Mouse (Mus musculus) liver, embryonic 15.5 days (tissue): ENCODE results near the gene Rin3. TPM values are rescaled to one million over a fixed set of nuclear protein-coding genes. Genes with fewer than 3 reads are reported as not detected.
"Not testable (repeated sequence)": the region's sequence is repeated elsewhere in the genome, so short reads cannot be mapped to it uniquely, and the experiment has no call there.

ENCODE experiments used
- ATAC-seq: fragments of 200-750 bp; cut with Nextera tagmentation; 2 replicates; pipeline ENCODE4 v1.8.0; 2017; ENCODE audit warnings: moderate number of reproducible peaks, mild to moderate bottlenecking, moderate library complexity; ENCODE audit not compliant: insufficient read depth
- H3K27ac ChIP-seq: fragments of 300-500 bp; sonication (generic); replicated peaks from 2 replicates; pipeline ENCODE4 v1.5.1; 2015; ENCODE audit warnings: mild to moderate bottlenecking, inconsistent platforms
- H3K27me3 ChIP-seq: fragments of 300-500 bp; sonication (generic); 2 replicates; pipeline ENCODE4 v1.6.1; 2015; ENCODE audit warnings: mild to moderate bottlenecking, inconsistent platforms
- H3K36me3 ChIP-seq: fragments of 300-500 bp; sonication (generic); replicated peaks from 2 replicates; pipeline ENCODE4 v1.6.1; 2015; ENCODE audit warnings: moderate library complexity, mild to moderate bottlenecking, inconsistent platforms
- H3K4me1 ChIP-seq: fragments of 300-500 bp; sonication (generic); replicated peaks from 2 replicates; pipeline ENCODE4 v1.6.1; 2015; ENCODE audit warnings: inconsistent platforms
- H3K4me2 ChIP-seq: fragments of 300-500 bp; sonication (generic); 2 replicates; pipeline ENCODE4 v1.6.1; 2015; ENCODE audit warnings: moderate library complexity, mild to moderate bottlenecking, inconsistent platforms
- H3K4me3 ChIP-seq: fragments of 300-500 bp; sonication (generic); replicated peaks from 2 replicates; pipeline ENCODE4 v1.5.1; 2015; ENCODE audit warnings: mild to moderate bottlenecking, inconsistent platforms
- H3K9ac ChIP-seq: fragments of 300-500 bp; sonication (generic); 2 replicates; pipeline ENCODE4 v1.6.1; 2015; ENCODE audit warnings: moderate library complexity, mild to moderate bottlenecking, inconsistent platforms
- H3K9me3 ChIP-seq: fragments of 300-500 bp; sonication (generic); replicated peaks from 2 replicates; pipeline ENCODE4 v1.6.1; 2016; ENCODE audit warnings: inconsistent platforms
- WGBS: fragments of 180-500 bp; shearing (Covaris S2); methylation state at CpG from one replicate; pipeline ENCODE4 v1.1.7; 2015; ENCODE audit warnings: mixed read lengths; ENCODE audit not compliant: insufficient replicate concordance; 5-methylcytosine and 5-hydroxymethylcytosine counted together
- polyA plus RNA-seq: library from polyadenylated mRNA; unstranded; fragments of >200 nt; fragmentation: Nextera tagmentation; extraction: Ambion mirVana; gene quantifications from 2 replicates; pipeline ENCODE4 v1.2.1, GENCODE M21; 2015

Rin3 gene
- polyA plus RNA-seq, 1 experiment from 2014 or later, result 8.1 TPM

GRCm38 (mm10) chr12:102258522-102259112 lies 24.2 kb upstream of the Rin3 start:
- Histone ChIP-seq H3K9me3 (no peaks in the 10 kb centered on the region; the same call in 1 of the 2 replicates), H3K36me3 (no peaks in the 10 kb centered on the region), H3K4me2 (no peak overlapping the region), H3K4me1 (peaks cover 9% of the 10 kb centered on the region), H3K27me3 (no peaks in the 10 kb centered on the region), H3K27ac (no peak overlapping the region), H3K4me3 (no peak overlapping the region), H3K9ac (no peak overlapping the region)
- WGBS, result 24% methylated on average over 3 of the region's 3 CpGs
- ATAC-seq, result no peak

- 41% methylated on average over 8 of the region's 8 CpGs for WGBS
- no peaks in the 10 kb centered on the region; the same call in 1 of the 2 replicates for H3K9me3 ChIP-seq
- ATAC-seq, result no peak
- H3K36me3 ChIP-seq, result no peaks in the 10 kb centered on the region
- H3K4me2 ChIP-seq, result no peak overlapping the region
- peaks cover 9% of the 10 kb centered on the region for H3K4me1 ChIP-seq
- no peak overlapping the region for H3K9ac ChIP-seq
- H3K4me3 ChIP-seq, result no peak overlapping the region
- H3K27ac ChIP-seq, result no peak overlapping the region
- H3K27me3 ChIP-seq, result no peaks in the 10 kb centered on the region
Measured at GRCm38 (mm10) chr12:102261933-102262396, 20.9 kb upstream of the Rin3 start.

GRCm38 (mm10) chr12:102262809-102263208 lies 20.0 kb upstream of the Rin3 start:
- no peaks in the 10 kb centered on the region for H3K36me3 ChIP-seq
- no peaks in the 10 kb centered on the region for H3K27me3 ChIP-seq
- no peak overlapping the region for H3K4me2 ChIP-seq
- H3K4me1 ChIP-seq, result peaks cover 9% of the 10 kb centered on the region
- H3K4me3 ChIP-seq, result no peak overlapping the region
- H3K9ac ChIP-seq, result no peak overlapping the region
- no peaks in the 10 kb centered on the region for H3K9me3 ChIP-seq
- no peak overlapping the region for H3K27ac ChIP-seq
- WGBS, result 47% methylated on average over 2 of the region's 2 CpGs
- ATAC-seq, result no peak

- no peaks in the 10 kb centered on the region for H3K36me3 ChIP-seq
- ATAC-seq, result no peak
- H3K4me2 ChIP-seq, result no peak overlapping the region
- H3K27me3 ChIP-seq, result no peaks in the 10 kb centered on the region
- no peak overlapping the region for H3K4me3 ChIP-seq
- peaks cover 9% of the 10 kb centered on the region for H3K4me1 ChIP-seq
- H3K9me3 ChIP-seq, result no peaks in the 10 kb centered on the region
- no peak overlapping the region for H3K27ac ChIP-seq
- H3K9ac ChIP-seq, result no peak overlapping the region
Measured at GRCm38 (mm10) chr12:102263249-102263648, 19.6 kb upstream of the Rin3 start.

- ATAC-seq, result no peak
- 65% methylated on average over 8 of the region's 8 CpGs for WGBS
Measured at GRCm38 (mm10) chr12:102266433-102266832, 16.4 kb upstream of the Rin3 start.

GRCm38 (mm10) chr12:102269144-102269543 lies 13.7 kb upstream of the Rin3 start:
- 45% methylated on average over 2 of the region's 2 CpGs for WGBS
- Histone ChIP-seq H3K27ac (no peak overlapping the region), H3K4me3 (no peak overlapping the region), H3K9me3 (no peaks in the 10 kb centered on the region), H3K27me3 (no peaks in the 10 kb centered on the region), H3K36me3 (no peaks in the 10 kb centered on the region), H3K9ac (no peak overlapping the region), H3K4me2 (no peak overlapping the region), H3K4me1 (peaks cover 3% of the 10 kb centered on the region; the same call in 1 of the 2 replicates)
- no peak for ATAC-seq

More at GRCm38 (mm10) chr12:102266433-102266832, 16.4 kb upstream of the Rin3 start:
- no peak overlapping the region for H3K27ac ChIP-seq
- no peak overlapping the region for H3K4me2 ChIP-seq
- no peaks in the 10 kb centered on the region for H3K27me3 ChIP-seq
- peaks cover 10% of the 10 kb centered on the region for H3K4me1 ChIP-seq
- no peak overlapping the region for H3K4me3 ChIP-seq
- no peaks in the 10 kb centered on the region for H3K9me3 ChIP-seq
- no peaks in the 10 kb centered on the region for H3K36me3 ChIP-seq
- H3K9ac ChIP-seq, result no peak overlapping the region

GRCm38 (mm10) chr12:102270776-102271405 lies 12.0 kb upstream of the Rin3 start:
- Histone ChIP-seq H3K27ac (no peak overlapping the region), H3K9ac (no peak overlapping the region), H3K4me3 (no peak overlapping the region), H3K4me2 (no peak overlapping the region), H3K27me3 (no peaks in the 10 kb centered on the region), H3K4me1 (peaks cover 3% of the 10 kb centered on the region; the same call in 1 of the 2 replicates), H3K9me3 (no peaks in the 10 kb centered on the region), H3K36me3 (no peaks in the 10 kb centered on the region)
- no peak for ATAC-seq
- WGBS, result 44% methylated on average over 6 of the region's 6 CpGs

GRCm38 (mm10) chr12:102271447-102271846 lies 11.4 kb upstream of the Rin3 start:
- H3K4me3 ChIP-seq, result no peak overlapping the region
- WGBS, result 56% methylated on average over 4 of the region's 4 CpGs

GRCm38 (mm10) chr12:102275833-102276443 lies 6.9 kb upstream of the Rin3 start:
- no peak for ATAC-seq
- Histone ChIP-seq H3K4me3 (no peak overlapping the region), H3K9ac (no peak overlapping the region), H3K27ac (no peak overlapping the region), H3K27me3 (no peaks in the 10 kb centered on the region), H3K4me1 (peaks cover 3% of the 10 kb centered on the region; the same call in 1 of the 2 replicates), H3K9me3 (no peaks in the 10 kb centered on the region), H3K4me2 (no peak overlapping the region), H3K36me3 (no peaks in the 10 kb centered on the region)
- 35% methylated on average over 7 of the region's 7 CpGs for WGBS

More at GRCm38 (mm10) chr12:102271447-102271846, 11.4 kb upstream of the Rin3 start:
- peaks cover 3% of the 10 kb centered on the region; the same call in 1 of the 2 replicates for H3K4me1 ChIP-seq
- H3K9ac ChIP-seq, result no peak overlapping the region
- no peak overlapping the region for H3K4me2 ChIP-seq
- H3K9me3 ChIP-seq, result no peaks in the 10 kb centered on the region
- H3K27me3 ChIP-seq, result no peaks in the 10 kb centered on the region
- no peak for ATAC-seq
- H3K27ac ChIP-seq, result no peak overlapping the region
- no peaks in the 10 kb centered on the region for H3K36me3 ChIP-seq

- WGBS, result 56% methylated on average over 4 of the region's 4 CpGs
- not testable (repeated sequence) for H3K9ac ChIP-seq, H3K4me3 ChIP-seq, H3K27ac ChIP-seq, ATAC-seq, H3K4me2 ChIP-seq, H3K9me3 ChIP-seq, H3K36me3 ChIP-seq
- H3K4me1 ChIP-seq, result peaks cover 13% of the 10 kb centered on the region
- peaks cover 25% of the 10 kb centered on the region for H3K27me3 ChIP-seq
Measured at GRCm38 (mm10) chr12:102280290-102280689, 2.6 kb upstream of the Rin3 start.

GRCm38 (mm10) chr12:102280867-102281503 lies 1.9 kb upstream of the Rin3 start:
- Histone ChIP-seq H3K27me3 (peaks cover 25% of the 10 kb centered on the region), H3K4me2 (no peak overlapping the region), H3K9me3 (no peaks in the 10 kb centered on the region), H3K36me3 (no peaks in the 10 kb centered on the region), H3K9ac (no peak overlapping the region), H3K4me1 (peaks cover 20% of the 10 kb centered on the region), H3K27ac (no peak overlapping the region), H3K4me3 (no peak overlapping the region)
- 54% methylated on average over 7 of the region's 7 CpGs for WGBS
- no peak for ATAC-seq
